Mouse (Mus musculus) megakaryocyte, embryonic 14.5 days (primary cell): Measurements from ENCODE around the gene Unc80.
"Not testable (repeated sequence)": the region's sequence is repeated elsewhere in the genome, so short reads cannot be mapped to it uniquely, and the experiment has no call there.

Source experiments
- FLI1 ChIP-seq: IDR thresholded peaks from 2 replicates; pipeline ENCODE4 v1.6.1; 2012; ENCODE audit warnings: low read length, inconsistent platforms, mixed read lengths
- GATA1 ChIP-seq: IDR thresholded peaks from 3 replicates; pipeline ENCODE4 v1.6.1; 2012; ENCODE audit warnings: mixed read lengths, low read length, inconsistent platforms, borderline replicate concordance

- TF ChIP-seq GATA1, FLI1: not testable (repeated sequence)
These were observed 231.5 kb downstream of the Unc80 start for GRCm38 (mm10) chr1:66699630-66700029.
